Mouse (Mus musculus) hindlimb bud, embryonic 11.5 days (tissue): ENCODE data around the gene Sirt2.
A peak's percentile ranks its signal among the peaks of the same experiment; 100 is the strongest.

Experiments used
- DNase-seq: peaks from one replicate; pipeline ENCODE4 v3.0.0-alpha.2; 2012; ENCODE audit warnings: low read depth, low spot score; ENCODE audit errors: extremely low spot score

Gene Sirt2

GRCm38 (mm10) chr7:28766173-28766879, at the start of gene Sirt2:
TSS of gene Sirt2 (plus strand) at chr7:28766735.
- peak; percentile 95 for DNase-seq

GRCm38 (mm10) chr7:28717726-28718125, 48.8 kb upstream of the Sirt2 start:
- no peak for DNase-seq

GRCm38 (mm10) chr7:28719159-28719558, 47.4 kb upstream of the Sirt2 start:
- DNase-seq, result no peak

- no peak for DNase-seq
Measured at GRCm38 (mm10) chr7:28719650-28720049, 46.9 kb upstream of the Sirt2 start.

- DNase-seq, result no peak
Measured at GRCm38 (mm10) chr7:28720753-28721537, 45.6 kb upstream of the Sirt2 start.

- no peak for DNase-seq
Measured at GRCm38 (mm10) chr7:28722079-28722478, 44.5 kb upstream of the Sirt2 start.

GRCm38 (mm10) chr7:28724613-28725012, 41.9 kb upstream of the Sirt2 start:
- no peak for DNase-seq

- DNase-seq, result no peak
Measured at GRCm38 (mm10) chr7:28726600-28726999, 39.9 kb upstream of the Sirt2 start.

GRCm38 (mm10) chr7:28727649-28728340, 38.7 kb upstream of the Sirt2 start:
- DNase-seq, result no peak

GRCm38 (mm10) chr7:28732341-28733142, 34.0 kb upstream of the Sirt2 start:
- DNase-seq, result peak; percentile 63

GRCm38 (mm10) chr7:28733211-28733610, 33.3 kb upstream of the Sirt2 start:
- DNase-seq, result no peak

- DNase-seq, result no peak
Measured at GRCm38 (mm10) chr7:28735701-28736100, 30.8 kb upstream of the Sirt2 start.

GRCm38 (mm10) chr7:28739829-28740228, 26.7 kb upstream of the Sirt2 start:
- no peak for DNase-seq

GRCm38 (mm10) chr7:28740949-28741348, 25.6 kb upstream of the Sirt2 start:
- DNase-seq, result no peak

GRCm38 (mm10) chr7:28741368-28741708, 25.2 kb upstream of the Sirt2 start:
- DNase-seq, result no peak

GRCm38 (mm10) chr7:28741709-28742438, 24.7 kb upstream of the Sirt2 start, which contains the start of the genes Mrps12 and Sars2:
TSS of gene Mrps12 (minus strand) at chr7:28741820.
TSS of gene Sars2 (plus strand) at chr7:28741992.
- peak; percentile 99 for DNase-seq

GRCm38 (mm10) chr7:28749935-28750334, 16.6 kb upstream of the Sirt2 start:
- no peak for DNase-seq

GRCm38 (mm10) chr7:28756079-28756478, 10.5 kb upstream of the Sirt2 start, which contains the start of gene Ccer2:
TSS of gene Ccer2 (plus strand) at chr7:28756174.
- DNase-seq, result no peak

GRCm38 (mm10) chr7:28758623-28759022, 7.9 kb upstream of the Sirt2 start:
- no peak for DNase-seq

GRCm38 (mm10) chr7:28761907-28762306, 4.6 kb upstream of the Sirt2 start:
- DNase-seq, result no peak
